Mouse (Mus musculus) forebrain, postnatal 0 days (tissue): ENCODE results near the gene Pla2r1. TPM values are rescaled to one million over a fixed set of nuclear protein-coding genes. Genes with fewer than 3 reads are reported as not detected.

Experiments
- ATAC-seq: fragments of 200-750 bp; cut with Nextera tagmentation; 2 replicates; pipeline ENCODE4 v1.8.0; 2017; ENCODE audit warnings: mild to moderate bottlenecking, moderate library complexity
- DNase-seq: peaks from one replicate; pipeline ENCODE4 v3.0.0-alpha.2; 2015
- H3K27ac ChIP-seq: fragments of 300-500 bp; sonication (generic); 2 replicates; pipeline ENCODE4 v1.5.1; 2014; ENCODE audit warnings: low read depth, mild to moderate bottlenecking, antibody characterized with exemption, low read length, moderate library complexity, mixed read lengths
- H3K27me3 ChIP-seq: fragments of 300-500 bp; sonication (generic); 2 replicates; pipeline ENCODE4 v1.6.1; 2014; ENCODE audit warnings: mild to moderate bottlenecking, low read length, mixed read lengths; ENCODE audit not compliant: insufficient read depth
- H3K36me3 ChIP-seq: fragments of 300-500 bp; sonication (generic); 2 replicates; pipeline ENCODE4 v1.6.1; 2014; ENCODE audit warnings: mild to moderate bottlenecking, moderate library complexity; ENCODE audit not compliant: insufficient read depth
- H3K4me1 ChIP-seq: fragments of 300-500 bp; sonication (generic); 2 replicates; pipeline ENCODE4 v1.6.1; 2014; ENCODE audit warnings: antibody characterized with exemption; ENCODE audit not compliant: insufficient read depth
- H3K4me2 ChIP-seq: fragments of 300-500 bp; sonication (generic); 2 replicates; pipeline ENCODE4 v1.6.1; 2014; ENCODE audit warnings: low read depth, mild to moderate bottlenecking, moderate library complexity
- H3K4me3 ChIP-seq: fragments of 300-500 bp; sonication (generic); 2 replicates; pipeline ENCODE4 v1.5.1; 2014; ENCODE audit warnings: low read depth, low read length, mixed read lengths
- H3K9ac ChIP-seq: fragments of 300-500 bp; sonication (generic); 2 replicates; pipeline ENCODE4 v1.6.1; 2014; ENCODE audit warnings: mild to moderate bottlenecking
- H3K9me3 ChIP-seq: fragments of 300-500 bp; sonication (generic); 2 replicates; pipeline ENCODE4 v1.6.1; 2016; ENCODE audit warnings: low read length
- CTCF ChIP-seq: sonication (generic); IDR thresholded peaks from 2 replicates; pipeline ENCODE4 v1.5.1; 2016; ENCODE audit warnings: antibody characterized with exemption, control low read depth, low read depth
- WGBS: fragments of 180-500 bp; shearing (Covaris S2); extraction: QIAGEN DNeasy Blood & Tissue Kit; methylation state at CpG from one replicate; pipeline ENCODE4 v1.1.7; 2014; 5-methylcytosine and 5-hydroxymethylcytosine counted together
- polyA plus RNA-seq: library from polyadenylated mRNA; unstranded; fragments of >200 nt; fragmentation: Nextera tagmentation; extraction: Ambion mirVana; gene quantifications from 2 replicates; pipeline ENCODE4 v1.2.1, GENCODE M21; 2015
- total RNA-seq: library from RNA; depleted of rRNA; stranded (reverse); fragments of >200 nt; gene quantifications from 2 replicates; pipeline ENCODE4 v1.2.3, GENCODE M21; 2014

Pla2r1 gene
- total and polyA plus RNA-seq, 2 experiments from 2014 or later = 0.21 to 0.81 TPM

GRCm38 (mm10) chr2:60538274-60538673, 14.8 kb downstream of the Pla2r1 start:
- Histone ChIP-seq H3K27ac (no peak overlapping the region), H3K4me1 (no peaks in the 10 kb centered on the region), H3K4me2 (no peak overlapping the region), H3K36me3 (no peaks in the 10 kb centered on the region), H3K9me3 (no peaks in the 10 kb centered on the region), H3K27me3 (no peaks in the 10 kb centered on the region), H3K4me3 (no peak overlapping the region), H3K9ac (no peak overlapping the region)
- 51% methylated on average over 4 of the region's 4 CpGs for WGBS
- DNase-seq = no peak
- ATAC-seq = no peak
- TF ChIP-seq CTCF = no peak

GRCm38 (mm10) chr2:60534755-60535154, 18.4 kb downstream of the Pla2r1 start:
- 67% methylated on average over 8 of the region's 8 CpGs for WGBS
- DNase-seq = no peak
- Histone ChIP-seq H3K27me3 (no peaks in the 10 kb centered on the region), H3K27ac (no peak overlapping the region), H3K36me3 (no peaks in the 10 kb centered on the region), H3K9me3 (no peaks in the 10 kb centered on the region), H3K4me1 (no peaks in the 10 kb centered on the region), H3K9ac (no peak overlapping the region), H3K4me3 (no peak overlapping the region), H3K4me2 (no peak overlapping the region)
- no peak for ATAC-seq
- TF ChIP-seq CTCF = no peak

GRCm38 (mm10) chr2:60533026-60533425, 20.1 kb downstream of the Pla2r1 start:
- 86% methylated on average over 3 of the region's 3 CpGs for WGBS
- no peaks in the 10 kb centered on the region for H3K4me1 ChIP-seq
- no peaks in the 10 kb centered on the region for H3K27me3 ChIP-seq
- no peak overlapping the region for H3K4me2 ChIP-seq
- H3K4me3 ChIP-seq = no peak overlapping the region
- H3K9ac ChIP-seq = no peak overlapping the region
- H3K9me3 ChIP-seq = no peaks in the 10 kb centered on the region
- H3K27ac ChIP-seq = no peak overlapping the region
- no peak for DNase-seq
- no peaks in the 10 kb centered on the region for H3K36me3 ChIP-seq
- ATAC-seq = no peak
- TF ChIP-seq CTCF = no peak

- no peak overlapping the region for H3K27ac ChIP-seq
- no peak for TF ChIP-seq CTCF
- H3K4me3 ChIP-seq = no peak overlapping the region
- H3K4me2 ChIP-seq = no peak overlapping the region
- DNase-seq = no peak
- no peak; the same call in 1 of the 2 replicates for ATAC-seq
- H3K9me3 ChIP-seq = no peaks in the 10 kb centered on the region
- H3K9ac ChIP-seq = no peak overlapping the region
- H3K27me3 ChIP-seq = no peaks in the 10 kb centered on the region
- no peaks in the 10 kb centered on the region for H3K4me1 ChIP-seq
- 62% methylated on average over 5 of the region's 5 CpGs for WGBS
- H3K36me3 ChIP-seq = no peaks in the 10 kb centered on the region
Observed at GRCm38 (mm10) chr2:60532495-60532894, 20.6 kb downstream of the Pla2r1 start.

- no peak for ATAC-seq
- no peaks in the 10 kb centered on the region for H3K27me3 ChIP-seq
- no peak overlapping the region for H3K9ac ChIP-seq
- H3K27ac ChIP-seq = no peak overlapping the region
- H3K4me1 ChIP-seq = no peaks in the 10 kb centered on the region
- no peak overlapping the region for H3K4me2 ChIP-seq
- no peak for TF ChIP-seq CTCF
- no peak overlapping the region for H3K4me3 ChIP-seq
- H3K36me3 ChIP-seq = no peaks in the 10 kb centered on the region
- WGBS = 76% methylated on average over 8 of the region's 8 CpGs
- no peaks in the 10 kb centered on the region for H3K9me3 ChIP-seq
- no peak for DNase-seq
Observed at GRCm38 (mm10) chr2:60515817-60516216, 37.3 kb downstream of the Pla2r1 start.

GRCm38 (mm10) chr2:60514863-60515262, 38.2 kb downstream of the Pla2r1 start:
- 71% methylated on average over 4 of the region's 4 CpGs for WGBS
- TF ChIP-seq CTCF = 0 out of 2 replicates have a peak, but pooled peaks have one; percentile 22

GRCm38 (mm10) chr2:60510718-60511117, 42.4 kb downstream of the Pla2r1 start:
- no peaks in the 10 kb centered on the region for H3K9me3 ChIP-seq
- H3K9ac ChIP-seq = no peak overlapping the region
- H3K27ac ChIP-seq = no peak overlapping the region
- H3K4me3 ChIP-seq = no peak overlapping the region
- no peaks in the 10 kb centered on the region for H3K36me3 ChIP-seq
- WGBS = 92% methylated on average over 1 of the region's 1 CpGs
- H3K4me1 ChIP-seq = no peaks in the 10 kb centered on the region
- ATAC-seq (no peak), DNase-seq (no peak)
- H3K4me2 ChIP-seq = no peak overlapping the region
- TF ChIP-seq CTCF = no peak
- no peaks in the 10 kb centered on the region for H3K27me3 ChIP-seq

More at GRCm38 (mm10) chr2:60514863-60515262, 38.2 kb downstream of the Pla2r1 start:
- H3K27ac ChIP-seq = no peak overlapping the region
- H3K36me3 ChIP-seq = no peaks in the 10 kb centered on the region
- H3K27me3 ChIP-seq = no peaks in the 10 kb centered on the region
- DNase-seq (no peak), ATAC-seq (no peak)
- no peak overlapping the region for H3K4me3 ChIP-seq
- H3K4me2 ChIP-seq = no peak overlapping the region
- H3K9ac ChIP-seq = no peak overlapping the region
- no peaks in the 10 kb centered on the region for H3K4me1 ChIP-seq
- H3K9me3 ChIP-seq = no peaks in the 10 kb centered on the region
